Mouse (Mus musculus): Measurements from ENCODE around the gene Olfr98.

DNA sequence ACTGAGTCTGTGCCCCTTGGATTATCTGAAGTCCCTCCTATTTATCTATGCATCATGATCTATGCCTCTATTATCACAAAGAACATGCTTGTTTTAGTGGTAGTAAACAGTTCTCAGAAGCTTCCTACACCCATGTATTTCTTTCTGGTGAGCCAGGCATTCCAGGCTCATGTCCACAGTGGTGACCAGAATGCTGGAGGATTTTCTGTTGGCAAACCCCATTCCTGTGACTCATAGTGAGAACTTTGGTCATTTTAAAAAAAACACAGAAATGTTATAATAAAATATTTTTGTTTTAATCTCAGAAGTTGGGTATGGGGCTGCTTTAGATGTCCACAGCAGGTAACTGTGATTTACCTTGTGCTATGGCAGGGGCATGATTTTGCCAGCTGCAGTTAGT, 14.1 kb downstream of the Olfr98 start:
- no peak for TF ChIP-seq POLR2A (IDR thresholded peaks at IDR 0.05; ENCODE audit: borderline replicate concordance, extremely low read depth, insufficient read depth, insufficient read length, poor library complexity, severe bottlenecking)
- TF ChIP-seq CTCF (IDR thresholded peaks at IDR 0.05; ENCODE audit: borderline replicate concordance, extremely low read depth, insufficient read depth, insufficient read length) = no peak

All from brain, embryonic 14.5 days (tissue).